Mouse (Mus musculus) cortical plate, adult 2 months (tissue): ENCODE results near the gene Kif26b. TPM values are rescaled to one million over a fixed set of nuclear protein-coding genes. Genes with fewer than 3 reads are reported as not detected.

Experiments
- H3K27ac ChIP-seq: fragments of 200-500 bp; 2 replicates; pipeline ENCODE4 v1.5.1; 2012; ENCODE audit warnings: low read length, control low read depth, inconsistent platforms; ENCODE audit not compliant: insufficient read depth
- H3K4me1 ChIP-seq: fragments of 200-500 bp; 2 replicates; pipeline ENCODE4 v1.6.1; 2011; ENCODE audit warnings: low read length; ENCODE audit not compliant: control insufficient read depth, insufficient read depth
- H3K4me3 ChIP-seq: fragments of 200-500 bp; 2 replicates; pipeline ENCODE4 v1.5.1; 2011; ENCODE audit warnings: mild to moderate bottlenecking, low read length, control low read depth; ENCODE audit not compliant: insufficient read depth
- CTCF ChIP-seq: fragments of 200-500 bp; IDR thresholded peaks from 2 replicates; pipeline ENCODE4 v1.5.1; 2011; ENCODE audit warnings: mild to moderate bottlenecking, control low read depth, low read length; ENCODE audit not compliant: insufficient read depth; ENCODE audit errors: extremely low read depth
- POLR2A ChIP-seq: fragments of 200-500 bp; IDR thresholded peaks from 2 replicates; pipeline ENCODE4 v1.6.1; 2011; ENCODE audit warnings: mild to moderate bottlenecking, low read length, control low read depth; ENCODE audit not compliant: insufficient read depth; ENCODE audit errors: extremely low read depth
- polyA plus RNA-seq: library from polyadenylated mRNA; depleted of rRNA; stranded (reverse); fragments of >200 nt; gene quantifications from 2 replicates; pipeline ENCODE4 v1.2.3, GENCODE M21; 2012

Gene Kif26b
- polyA plus RNA-seq, 1 experiment = 1.9 TPM

- H3K27ac ChIP-seq = no peak overlapping the region
- TF ChIP-seq POLR2A = no peak
- no peak for TF ChIP-seq CTCF
Measured at GRCm38 (mm10) chr1:178912936-178913716, 384.2 kb downstream of the Kif26b start.

GRCm38 (mm10) chr1:178915056-178915455 lies 386.1 kb downstream of the Kif26b start:
- Histone ChIP-seq H3K4me1 (0 out of 2 replicates have a peak, but pooled peaks cover 1% of the 10 kb centered on the region), H3K27ac (no peak overlapping the region), H3K4me3 (no peak overlapping the region)
- TF ChIP-seq CTCF (no peak), POLR2A (no peak)

More at GRCm38 (mm10) chr1:178912936-178913716, 384.2 kb downstream of the Kif26b start:
- H3K4me1 ChIP-seq = 0 out of 2 replicates have a peak, but pooled peaks cover 1% of the 10 kb centered on the region
- H3K4me3 ChIP-seq = no peak overlapping the region

DNA sequence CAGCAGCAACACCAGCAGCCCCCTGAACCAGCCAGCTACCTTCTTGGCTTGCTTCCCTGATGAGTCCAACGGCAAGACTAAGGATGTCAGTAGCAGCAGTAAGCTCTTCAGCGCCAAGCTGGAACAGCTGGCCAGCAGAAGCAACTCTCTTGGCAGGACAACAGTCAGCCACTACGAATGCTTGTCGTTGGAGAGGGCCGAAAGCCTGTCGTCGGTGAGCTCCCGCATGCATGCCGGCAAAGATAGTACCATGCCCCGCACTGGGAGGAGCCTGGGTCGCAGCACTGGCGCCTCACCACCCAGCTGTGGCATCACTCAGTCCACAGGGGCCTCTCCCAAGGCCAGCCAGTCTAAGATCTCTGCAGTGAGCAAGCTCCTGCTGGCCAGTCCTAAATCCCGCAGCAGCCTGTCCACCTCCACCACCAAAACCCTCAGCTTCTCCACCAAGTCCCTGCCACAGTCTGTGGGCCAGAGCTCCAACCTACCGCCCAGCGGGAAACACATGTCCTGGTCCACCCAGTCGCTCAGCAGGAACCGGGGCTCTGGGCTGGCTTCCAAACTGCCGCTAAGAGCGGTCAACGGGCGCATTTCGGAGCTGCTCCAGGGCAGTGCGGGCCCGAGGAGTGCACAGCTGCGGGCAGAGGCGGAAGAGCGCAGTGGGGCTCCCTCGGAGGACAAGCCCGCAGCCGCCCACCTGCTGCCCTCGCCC lies 388.4 kb downstream of the Kif26b start:
- no peak for TF ChIP-seq POLR2A
- no peak for TF ChIP-seq CTCF
- no peak overlapping the region for H3K27ac ChIP-seq
- H3K4me1 ChIP-seq = 0 out of 2 replicates have a peak, but pooled peaks cover 1% of the 10 kb centered on the region
- no peak overlapping the region for H3K4me3 ChIP-seq

GRCm38 (mm10) chr1:178924492-178925183 lies 395.7 kb downstream of the Kif26b start:
- H3K4me3 ChIP-seq = no peak overlapping the region
- no peak overlapping the region for H3K27ac ChIP-seq
- H3K4me1 ChIP-seq = no peaks in the 10 kb centered on the region
- no peak for TF ChIP-seq POLR2A
- no peak for TF ChIP-seq CTCF

GRCm38 (mm10) chr1:178929531-178929930 lies 400.6 kb downstream of the Kif26b start:
- TF ChIP-seq POLR2A = no peak
- no peak for TF ChIP-seq CTCF
- Histone ChIP-seq H3K4me1 (no peaks in the 10 kb centered on the region), H3K27ac (no peak overlapping the region), H3K4me3 (no peak overlapping the region)

GRCm38 (mm10) chr1:178933953-178934637 lies 405.2 kb downstream of the Kif26b start:
- TF ChIP-seq CTCF = no peak
- no peak for TF ChIP-seq POLR2A
- Histone ChIP-seq H3K27ac (no peak overlapping the region), H3K4me1 (no peaks in the 10 kb centered on the region), H3K4me3 (no peak overlapping the region)

- Histone ChIP-seq H3K4me3 (no peak overlapping the region), H3K27ac (no peak overlapping the region), H3K4me1 (no peaks in the 10 kb centered on the region)
- no peak for TF ChIP-seq CTCF
- TF ChIP-seq POLR2A = no peak
Measured at GRCm38 (mm10) chr1:178936457-178936856, 407.5 kb downstream of the Kif26b start.

DNA sequence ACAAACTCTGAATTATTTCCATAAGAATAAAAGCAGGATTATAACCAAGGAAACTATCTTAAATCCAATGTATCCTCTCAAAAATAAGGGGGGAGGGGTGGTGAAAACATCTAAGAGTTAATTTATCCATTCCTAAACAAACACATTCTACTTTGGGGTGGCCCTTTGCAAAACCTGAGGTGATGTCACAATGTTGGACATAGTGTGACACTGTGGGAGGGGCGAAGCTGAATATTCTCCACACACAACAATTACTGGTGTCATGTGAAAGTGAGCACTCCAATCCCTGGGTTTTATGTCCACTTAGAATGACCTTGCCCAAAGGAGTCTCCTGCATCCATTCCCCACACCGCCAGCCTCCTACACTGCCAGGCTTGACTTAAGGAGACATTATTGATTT lies 408.1 kb downstream of the Kif26b start:
- Histone ChIP-seq H3K4me3 (no peak overlapping the region), H3K27ac (no peak overlapping the region), H3K4me1 (no peaks in the 10 kb centered on the region)
- TF ChIP-seq CTCF (no peak), POLR2A (no peak)

DNA sequence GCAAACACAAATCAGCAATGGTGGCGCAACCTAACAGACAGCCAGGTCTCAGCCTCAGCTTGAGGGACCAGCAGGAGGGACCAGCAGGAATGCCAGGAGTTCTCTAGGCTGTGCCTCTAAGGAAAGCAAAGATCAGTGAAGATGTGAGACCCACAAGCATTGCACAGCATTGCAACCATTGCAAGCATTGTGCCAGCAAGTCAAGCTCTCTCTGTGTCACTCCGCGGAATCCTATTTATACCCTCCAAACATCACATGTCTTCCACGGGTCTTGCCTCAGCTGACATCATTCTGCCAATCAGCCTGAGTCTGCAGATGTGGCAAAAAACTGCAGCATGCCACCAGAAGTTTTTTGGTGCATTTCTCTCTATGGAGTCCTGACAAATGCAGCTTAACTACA lies 411.4 kb downstream of the Kif26b start:
- no peak overlapping the region for H3K4me3 ChIP-seq
- no peak for TF ChIP-seq POLR2A
- TF ChIP-seq CTCF = no peak
- no peak overlapping the region for H3K27ac ChIP-seq
- no peaks in the 10 kb centered on the region for H3K4me1 ChIP-seq
